Mouse (Mus musculus) yolk sac, embryonic 10.5 days (tissue): ENCODE measurements around the gene Gpx5.
A peak's percentile ranks its signal among the peaks of the same experiment; 100 is the strongest.
"Not testable (repeated sequence)": the region's sequence is repeated elsewhere in the genome, so short reads cannot be mapped to it uniquely, and the experiment has no call there.

ENCODE experiments used
- DNase-seq: peaks from one replicate; pipeline ENCODE4 v3.0.0-alpha.2; 2017; ENCODE audit warnings: low spot score

Gpx5 gene

DNA sequence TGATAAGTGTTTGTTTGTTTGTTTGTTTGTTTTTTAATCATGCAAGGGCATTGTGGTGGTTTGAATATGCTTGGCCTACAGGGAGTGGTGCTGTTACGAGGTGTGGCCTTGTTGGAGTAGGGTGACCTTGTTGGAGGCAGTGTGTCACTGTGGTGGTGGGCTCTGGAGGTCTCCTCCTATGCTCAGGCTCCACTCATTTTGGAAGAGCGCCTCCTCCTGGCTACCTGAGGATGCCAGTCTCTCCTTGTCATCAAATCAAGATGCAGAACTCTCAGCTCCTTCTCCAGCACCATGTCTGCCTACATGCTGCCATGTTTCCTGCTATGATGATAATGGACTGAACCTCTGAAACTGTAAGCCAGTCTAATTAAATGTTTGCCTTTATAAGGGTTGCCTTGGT lies 26.8 kb downstream of the Gpx5 start:
- DNase-seq = no peak

GRCm38 (mm10) chr13:21264366-21264765 lies 28.2 kb downstream of the Gpx5 start:
- peak; percentile 87 for DNase-seq

DNA sequence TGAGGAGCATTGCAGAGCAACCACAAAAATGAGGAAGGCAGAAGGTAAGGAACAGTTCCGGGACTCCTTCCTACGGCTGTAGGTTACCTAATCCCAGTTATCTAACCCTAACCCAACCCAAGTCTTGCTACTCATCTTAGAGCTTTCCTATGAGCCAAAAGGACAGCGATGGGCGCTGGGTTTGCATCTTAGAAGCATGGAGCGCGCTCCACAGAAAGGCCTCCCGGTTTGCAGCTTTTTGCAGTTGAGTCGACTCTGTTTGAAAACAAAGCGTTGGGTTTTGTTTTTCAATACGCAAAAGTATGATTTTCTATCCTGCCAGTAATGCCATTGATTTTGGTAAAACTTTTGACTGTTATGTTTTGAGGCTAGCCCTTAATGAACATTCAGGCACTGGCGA lies 28.6 kb downstream of the Gpx5 start:
- peak; percentile 45 for DNase-seq

- peak; percentile 70 for DNase-seq
Observed at GRCm38 (mm10) chr13:21262787-21263461, 29.6 kb downstream of the Gpx5 start.

- no peak for DNase-seq
Observed at GRCm38 (mm10) chr13:21260289-21260688, 32.2 kb downstream of the Gpx5 start.

DNA sequence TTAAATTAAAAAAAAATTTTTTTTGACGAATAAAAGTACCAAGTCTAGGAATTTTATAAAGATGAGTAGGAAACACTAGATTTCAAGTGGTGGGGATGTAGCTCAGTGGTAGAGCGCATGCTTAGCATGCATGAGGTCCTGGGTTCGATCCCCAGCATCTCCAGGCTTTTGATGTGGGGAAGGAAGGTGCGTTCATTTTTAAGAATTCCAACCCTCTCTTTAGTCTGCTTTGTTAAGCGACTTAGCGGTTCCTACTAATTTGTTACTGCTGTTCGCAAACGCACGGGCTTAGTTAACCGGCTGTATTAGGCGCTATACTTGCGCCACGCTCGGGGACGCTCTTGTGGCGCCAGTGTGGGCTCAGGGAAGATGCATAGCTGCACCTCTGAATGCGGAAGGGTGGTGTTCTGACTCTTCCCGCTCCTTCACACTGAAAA lies 32.8 kb downstream of the Gpx5 start:
- DNase-seq = peak; percentile 80

GRCm38 (mm10) chr13:21259171-21259631 lies 33.3 kb downstream of the Gpx5 start:
- DNase-seq = peak; percentile 39

- no peak for DNase-seq
Observed at GRCm38 (mm10) chr13:21258524-21258923, 34.0 kb downstream of the Gpx5 start.

DNA sequence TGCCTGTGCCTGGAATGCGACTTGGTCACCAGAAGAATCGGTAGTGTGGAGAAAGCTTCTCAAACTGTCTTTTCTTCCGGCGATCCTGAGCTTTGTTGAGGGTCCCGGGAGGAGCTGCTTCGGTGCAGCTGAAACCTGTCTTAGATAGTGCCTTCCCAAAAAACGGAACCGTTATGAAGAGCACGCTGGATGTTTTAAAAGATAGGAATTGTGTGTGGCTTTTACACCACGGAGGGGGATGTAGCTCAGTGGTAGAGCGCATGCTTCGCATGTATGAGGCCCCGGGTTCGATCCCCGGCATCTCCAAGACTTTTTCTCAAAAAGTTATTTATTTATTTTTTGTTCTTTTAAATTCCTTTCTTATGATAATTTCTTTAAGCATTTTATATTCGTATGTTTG lies 38.5 kb downstream of the Gpx5 start:
- peak; percentile 72 for DNase-seq

GRCm38 (mm10) chr13:21253569-21253968 lies 39.0 kb downstream of the Gpx5 start:
- no peak for DNase-seq

DNA sequence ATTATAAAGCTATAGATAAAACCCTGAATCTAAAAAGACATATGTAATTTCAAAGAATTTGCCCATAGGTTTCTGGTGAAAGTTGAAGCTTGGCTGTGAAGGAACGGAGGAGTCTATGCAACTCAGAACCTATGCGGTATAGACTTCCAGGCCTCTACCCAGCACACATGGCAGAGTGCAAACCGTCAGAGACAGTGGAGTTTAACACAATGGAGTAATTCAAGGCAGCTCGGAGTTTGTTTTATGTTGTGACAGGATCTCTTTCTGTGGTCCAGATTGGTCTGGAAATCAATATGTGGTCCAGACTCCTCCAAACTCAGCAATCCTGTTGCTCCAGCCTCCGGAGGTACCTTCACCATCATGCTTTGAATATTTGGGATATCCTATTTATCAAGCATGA lies 39.5 kb downstream of the Gpx5 start:
- DNase-seq = no peak

GRCm38 (mm10) chr13:21250074-21250681 lies 42.4 kb downstream of the Gpx5 start:
- DNase-seq = peak; percentile 66

- peak; percentile 76 for DNase-seq
Observed at GRCm38 (mm10) chr13:21249022-21249421, 43.5 kb downstream of the Gpx5 start.

GRCm38 (mm10) chr13:21246276-21246675 lies 46.3 kb downstream of the Gpx5 start:
- DNase-seq = no peak

- DNase-seq = not testable (repeated sequence)
Observed at GRCm38 (mm10) chr13:21244967-21245366, 47.6 kb downstream of the Gpx5 start.

- no peak for DNase-seq
Observed at GRCm38 (mm10) chr13:21244089-21244488, 48.4 kb downstream of the Gpx5 start.

- DNase-seq = no peak
Observed at GRCm38 (mm10) chr13:21243196-21243595, 49.3 kb downstream of the Gpx5 start.

GRCm38 (mm10) chr13:21242408-21243125 lies 50.0 kb downstream of the Gpx5 start:
- peak; percentile 69 for DNase-seq

DNA sequence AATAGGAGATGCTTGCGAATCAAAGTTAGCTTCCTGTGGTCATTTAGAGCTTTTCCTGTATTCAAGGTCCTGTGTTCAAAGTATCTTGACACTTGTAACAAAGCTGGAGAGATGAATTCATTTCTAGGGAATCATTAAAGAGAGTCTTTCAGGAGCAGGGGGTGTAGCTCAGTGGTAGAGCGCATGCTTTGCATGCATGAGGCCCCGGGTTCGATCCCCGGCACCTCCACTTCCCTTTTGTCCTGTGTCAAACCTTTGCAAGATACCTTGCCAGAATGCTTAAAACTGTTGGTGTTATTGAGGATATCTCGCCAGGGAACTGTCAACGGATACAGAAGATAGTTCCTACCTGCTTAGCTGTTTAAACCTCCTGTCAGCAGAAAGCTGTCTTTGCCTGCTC lies 51.7 kb downstream of the Gpx5 start:
- peak; percentile 88 for DNase-seq

DNA sequence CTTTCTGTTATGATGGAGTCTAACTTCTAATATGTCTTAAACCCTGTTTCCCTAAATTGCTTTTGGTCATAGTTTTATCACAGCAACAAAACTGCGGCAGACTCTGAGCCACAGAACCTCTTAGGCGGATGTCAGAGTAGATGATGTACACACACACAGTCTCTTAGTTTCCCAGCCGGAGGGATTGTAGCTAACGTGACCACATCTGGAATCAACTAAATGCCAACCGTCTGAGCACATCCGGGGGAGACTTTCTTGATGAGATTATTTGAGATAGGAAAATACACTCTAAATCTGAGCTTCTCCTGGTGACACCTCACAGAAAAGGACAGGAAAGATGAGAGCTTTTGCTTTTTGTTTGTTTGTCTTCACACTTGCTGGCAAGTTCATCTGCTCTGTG lies 55.4 kb downstream of the Gpx5 start:
- no peak for DNase-seq

DNA sequence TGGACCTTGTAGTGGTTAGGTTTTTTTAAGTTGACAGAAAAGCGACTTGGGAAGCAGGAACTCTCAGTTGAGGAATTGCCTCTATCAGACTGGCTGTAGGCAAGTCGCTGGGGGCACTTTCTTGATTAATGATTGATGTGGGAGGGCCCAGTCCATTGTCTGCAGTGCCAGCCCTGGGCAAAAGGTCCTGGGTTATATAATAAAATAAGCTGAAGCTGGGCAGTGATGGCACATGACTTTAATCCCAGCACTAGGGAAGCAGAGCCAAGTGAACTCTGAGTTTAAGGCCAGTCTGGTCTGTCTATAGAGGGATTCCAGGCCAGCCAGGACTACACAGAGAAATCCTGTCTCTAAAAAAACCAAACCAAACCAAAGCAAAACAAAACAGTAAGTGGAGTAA lies 55.8 kb downstream of the Gpx5 start:
- DNase-seq = no peak
